Comparison of ENCODE assay signal across 19 mouse cellular contexts in the genomic region with DNA sequence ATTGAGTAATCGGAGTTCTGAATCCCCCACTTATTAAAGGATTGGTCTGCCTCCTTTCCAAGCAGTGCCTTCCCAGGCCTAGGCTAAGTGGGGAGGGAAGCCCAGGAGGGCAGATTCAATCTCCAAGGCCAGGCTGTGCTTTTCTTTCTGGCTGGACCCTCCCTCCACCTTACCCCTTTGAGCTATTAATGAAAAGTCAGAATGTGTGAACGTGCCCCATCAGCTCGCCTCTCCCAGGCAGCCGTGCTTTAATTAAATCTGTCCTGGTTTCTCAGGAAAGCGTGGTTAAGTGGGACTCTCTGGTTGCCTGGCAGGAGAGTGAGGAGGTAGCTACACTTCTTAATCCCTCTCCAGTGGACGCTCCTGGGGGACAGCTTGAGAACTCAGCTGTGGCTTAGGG. TPM values are rescaled to one million over a fixed set of nuclear protein-coding genes. Genes with fewer than 3 reads are reported as not detected.
DNase-seq lines count a peak whose midpoint lies in the region; ATAC-seq and TF ChIP-seq lines count a peak whose summit lies in the region.
"Had no signal": no experiment of that assay in that cellular context is flagged by ENCODE, and none has a peak within 500 bp of the region (broad histone marks: within the 10 kb centered on the region; RNA-seq: fewer than 3 reads in every experiment).

No protein-coding gene starts in this region.

- no peaks in the 10 kb centered on the region for H3K36me3 ChIP-seq in heart, embryonic 13.5 days
- H3K36me3 ChIP-seq in hindbrain, embryonic 10.5 days: 0 out of 2 replicates have a peak, but pooled peaks cover 10% of the 10 kb centered on the region
- no peaks in the 10 kb centered on the region for H3K36me3 ChIP-seq in midbrain, embryonic 11.5 days (ENCODE audit: control insufficient read depth, insufficient read depth, low read length)

- no peak for DNase-seq in heart, adult 18-20 months
- peak; percentile 72 for DNase-seq in brain, embryonic 14.5 days (ENCODE audit: low read depth)
- DNase-seq in hindbrain, embryonic 10.5 days (ENCODE audit: low spot score): no peak
- DNase-seq in midbrain, embryonic 11.5 days (ENCODE audit: low spot score, missing footprints): no peak
- no peak for DNase-seq in urinary bladder, postnatal 4 days (ENCODE audit: low spot score in 2 of 2)
- no peak for DNase-seq in right cerebral cortex, postnatal 36 days (ENCODE audit: low spot score in 2 of 2)
- no peak for DNase-seq in heart, adult 11 months
- DNase-seq: cerebellum, adult 18-20 months; gastrocnemius, postnatal 36 days; kidney, adult 18-20 months; lung, adult 2 months; thymus, postnatal 36 days had no signal

- H3K4me3 ChIP-seq in heart, embryonic 13.5 days: no peak overlapping the region
- H3K4me3 ChIP-seq in hindbrain, embryonic 10.5 days: no peak overlapping the region
- H3K4me3 ChIP-seq in midbrain, embryonic 11.5 days (ENCODE audit: low read depth, low read length): no peak overlapping the region
- H3K4me3 ChIP-seq: limb, embryonic 15.5 days had no signal

- TF ChIP-seq CTCF in brain, embryonic 14.5 days (IDR thresholded peaks at IDR 0.05; ENCODE audit: borderline replicate concordance, extremely low read depth, insufficient read depth, insufficient read length): no peak

- peaks cover 23% of the 10 kb centered on the region for H3K27me3 ChIP-seq in heart, embryonic 13.5 days (replicated peaks)
- H3K27me3 ChIP-seq in hindbrain, embryonic 10.5 days (ENCODE audit: insufficient read depth, poor library complexity, severe bottlenecking): peaks cover 27% of the 10 kb centered on the region
- H3K27me3 ChIP-seq in midbrain, embryonic 11.5 days (ENCODE audit: control insufficient read depth, insufficient read depth, low read length): no peaks in the 10 kb centered on the region

- H3K4me2 ChIP-seq in heart, embryonic 13.5 days: no peak overlapping the region
- no peak overlapping the region for H3K4me2 ChIP-seq in midbrain, embryonic 11.5 days
- H3K4me2 ChIP-seq: limb, embryonic 15.5 days had no signal

- peaks cover 7% of the 10 kb centered on the region for H3K4me1 ChIP-seq in heart, embryonic 13.5 days
- peaks cover 59% of the 10 kb centered on the region for H3K4me1 ChIP-seq in hindbrain, embryonic 10.5 days (replicated peaks)
- peaks cover 12% of the 10 kb centered on the region for H3K4me1 ChIP-seq in midbrain, embryonic 11.5 days (ENCODE audit: control insufficient read depth, insufficient read depth, low read length)

- WGBS in heart, embryonic 13.5 days: 43% methylated on average over 6 of the region's 6 CpGs
- WGBS in hindbrain, embryonic 10.5 days: 22% methylated on average over 6 of the region's 6 CpGs
- WGBS in midbrain, embryonic 11.5 days: 6% methylated on average over 6 of the region's 6 CpGs

- no peak overlapping the region for H3K27ac ChIP-seq in heart, embryonic 13.5 days (replicated peaks)
- H3K27ac ChIP-seq in hindbrain, embryonic 10.5 days: peak overlapping the region; percentile 70
- 0 out of 2 replicates have a peak overlapping the region, but pooled peaks have one; percentile 21 for H3K27ac ChIP-seq in midbrain, embryonic 11.5 days (ENCODE audit: low read depth, low read length)
- H3K27ac ChIP-seq: limb, embryonic 15.5 days had no signal

- 0 out of 2 replicates have a peak overlapping the region, but pooled peaks have one; percentile 24 for H3K9ac ChIP-seq in heart, embryonic 13.5 days
- H3K9ac ChIP-seq in midbrain, embryonic 11.5 days (ENCODE audit: low read length): no peak overlapping the region; the same call in 1 of the 2 replicates
- H3K9ac ChIP-seq: limb, embryonic 15.5 days had no signal

- no peaks in the 10 kb centered on the region for H3K9me3 ChIP-seq in heart, embryonic 13.5 days
- H3K9me3 ChIP-seq in hindbrain, embryonic 10.5 days: no peaks in the 10 kb centered on the region
- H3K9me3 ChIP-seq in midbrain, embryonic 11.5 days (ENCODE audit: control insufficient read depth, low read length): no peaks in the 10 kb centered on the region
- H3K9me3 ChIP-seq: limb, embryonic 15.5 days had no signal

- TF ChIP-seq POLR2A in brain, embryonic 14.5 days (IDR thresholded peaks at IDR 0.05; ENCODE audit: borderline replicate concordance, extremely low read depth, insufficient read depth, insufficient read length, poor library complexity, severe bottlenecking): no peak

- ATAC-seq in heart, embryonic 13.5 days (ENCODE audit: extremely low read depth, insufficient number of reproducible peaks, low FRiP score, low TSS enrichment): no peak
- peak; percentile 60; the same call in 1 of the 2 replicates for ATAC-seq in midbrain, embryonic 11.5 days (ENCODE audit: low FRiP score)

RNA-seq across cellular contexts. Expression of a gene that starts 22.9 kb away (rescaled TPM):
- 2.8 and 2.9 TPM in 2 replicates for polyA plus RNA-seq in heart, embryonic 13.5 days (2015; fragmentation: Nextera tagmentation; extraction: Ambion mirVana)
- total RNA-seq in heart, adult 18-20 months (2021): 1 to 10 TPM; 3.8 to 4.2 TPM
- polyA plus RNA-seq in brain, embryonic 14.5 days (2012; rRNA removed): 3.2 and 4.5 TPM in 2 replicates
- 9.8 and 10.7 TPM in 2 replicates for polyA plus RNA-seq in hindbrain, embryonic 10.5 days (2016; fragmentation: Nextera tagmentation; extraction: Ambion mirVana)
- 4.0 and 4.8 TPM in 2 replicates for polyA plus RNA-seq in midbrain, embryonic 11.5 days (2014; fragmentation: Nextera tagmentation; extraction: Ambion mirVana)
- total RNA-seq: MEL; neutrophil, adult 5-6 weeks had no signal

RNA-seq across cellular contexts. Expression of a gene that starts 39.1 kb away (rescaled TPM):
- not detected in 2 replicates for polyA plus RNA-seq in heart, embryonic 13.5 days (2015; fragmentation: Nextera tagmentation; extraction: Ambion mirVana)
- not detected for total RNA-seq in heart, adult 18-20 months (2021)
- polyA plus RNA-seq in brain, embryonic 14.5 days (2012; rRNA removed): 0.50 and 1.1 TPM in 2 replicates
- 14.2 and 18.2 TPM in 2 replicates for polyA plus RNA-seq in hindbrain, embryonic 10.5 days (2016; fragmentation: Nextera tagmentation; extraction: Ambion mirVana)
- 1.4 and 2.0 TPM in 2 replicates for polyA plus RNA-seq in midbrain, embryonic 11.5 days (2014; fragmentation: Nextera tagmentation; extraction: Ambion mirVana)
- total RNA-seq: adrenal gland, postnatal 4 days; gastrocnemius, postnatal 36 days; MEL; neutrophil, adult 5-6 weeks had no signal
- polyA plus RNA-seq: heart, postnatal 0 days had no signal

RNA-seq across cellular contexts. Expression of a gene that starts 45.8 kb away (rescaled TPM):
- polyA plus RNA-seq in heart, embryonic 13.5 days (2015; fragmentation: Nextera tagmentation; extraction: Ambion mirVana): not detected in 2 replicates
- total RNA-seq in heart, adult 18-20 months (2021): not detected
- 0.08 and 0.28 TPM in 2 replicates for polyA plus RNA-seq in brain, embryonic 14.5 days (2012; rRNA removed)
- not detected in 2 replicates for polyA plus RNA-seq in hindbrain, embryonic 10.5 days (2016; fragmentation: Nextera tagmentation; extraction: Ambion mirVana)
- polyA plus RNA-seq in midbrain, embryonic 11.5 days (2014; fragmentation: Nextera tagmentation; extraction: Ambion mirVana): not detected in 2 replicates
- total RNA-seq: adrenal gland, postnatal 4 days; gastrocnemius, postnatal 36 days; layer of hippocampus, postnatal 25 days; MEL; neutrophil, adult 5-6 weeks had no signal
- polyA plus RNA-seq: heart, postnatal 0 days; lung, adult 2 months had no signal
